Comparison of ENCODE assay signal across 8 mouse cellular contexts in the genomic region with DNA sequence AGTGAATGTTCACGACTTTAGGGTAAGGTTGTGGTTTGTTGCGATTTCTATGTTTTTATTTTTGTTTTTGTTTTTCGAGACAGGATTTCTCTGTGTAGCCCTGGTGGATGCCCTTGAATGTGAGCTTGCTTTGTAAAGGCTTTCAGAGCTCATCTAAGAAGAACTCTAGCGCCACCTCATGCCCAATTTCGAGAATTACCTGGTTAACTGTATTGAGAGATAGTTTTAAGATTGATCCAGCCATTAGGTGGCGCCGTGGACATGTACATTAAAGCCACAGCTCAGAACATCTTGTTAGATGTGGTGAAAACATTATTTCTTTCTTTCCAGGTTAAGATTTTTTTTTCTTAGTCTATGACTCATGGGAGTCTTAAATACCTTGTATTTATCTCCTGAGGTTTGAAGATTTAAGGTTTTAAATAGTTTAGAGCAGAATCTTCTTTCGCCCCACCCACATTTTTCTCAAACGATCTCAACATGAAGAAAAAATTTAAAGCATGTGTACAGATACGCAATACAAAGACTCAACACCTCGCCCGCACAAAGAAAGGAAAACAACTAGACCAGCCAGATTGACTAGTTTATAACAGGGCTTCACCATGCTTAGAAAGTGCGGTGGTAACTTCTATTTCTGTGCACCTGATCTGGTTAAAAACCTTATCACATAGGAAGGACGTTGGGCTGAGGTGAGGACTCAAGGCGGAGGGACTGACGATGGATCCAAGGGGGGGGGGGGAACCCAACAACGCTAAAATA. TPM values are rescaled to one million over a fixed set of nuclear protein-coding genes. Genes with fewer than 3 reads are reported as not detected.
DNase-seq lines count a peak whose midpoint lies in the region; ATAC-seq lines count a peak whose summit lies in the region.

No protein-coding gene starts in this region.

- peak; percentile 94 for DNase-seq in ES-CJ7 (ENCODE audit: low read depth, low spot score)
- peak; percentile 86 for DNase-seq in cerebellum, adult 11 months
- DNase-seq in heart, postnatal 14 days = peak; percentile 89 to 94
- DNase-seq in large intestine, adult 2 months (ENCODE audit: low read depth, low spot score) = peak; percentile 95
- peak; percentile 60 to 79 for DNase-seq in thymus, adult 18-20 months

- no peaks in the 10 kb centered on the region for H3K9me3 ChIP-seq in forebrain, embryonic 15.5 days
- no peaks in the 10 kb centered on the region for H3K9me3 ChIP-seq in liver, embryonic 16.5 days (replicated peaks; ENCODE audit: control insufficient read depth, low read length)
- no peaks in the 10 kb centered on the region for H3K9me3 ChIP-seq in neural tube, embryonic 14.5 days (ENCODE audit: control insufficient read depth, low read length)

- H3K4me1 ChIP-seq in forebrain, embryonic 15.5 days = peaks cover 4% of the 10 kb centered on the region; the same call in 1 of the 2 replicates
- peaks cover 5% of the 10 kb centered on the region; the same call in 1 of the 2 replicates for H3K4me1 ChIP-seq in liver, embryonic 16.5 days (ENCODE audit: control insufficient read depth, low read depth, low read length)
- H3K4me1 ChIP-seq in neural tube, embryonic 14.5 days (ENCODE audit: control insufficient read depth, insufficient read depth, low read length) = no peaks in the 10 kb centered on the region

- peak; percentile 88 for ATAC-seq in forebrain, embryonic 15.5 days (replicated peaks)
- ATAC-seq in liver, embryonic 16.5 days (ENCODE audit: low read depth) = peak; percentile 66
- ATAC-seq in neural tube, embryonic 14.5 days (ENCODE audit: low read depth) = peak; percentile 91

- no peak overlapping the region for H3K4me2 ChIP-seq in forebrain, embryonic 15.5 days (replicated peaks)
- H3K4me2 ChIP-seq in liver, embryonic 16.5 days (ENCODE audit: low read depth, low read length) = no peak overlapping the region
- no peak overlapping the region for H3K4me2 ChIP-seq in neural tube, embryonic 14.5 days (ENCODE audit: low read depth, low read length)

- H3K9ac ChIP-seq in forebrain, embryonic 15.5 days (replicated peaks) = no peak overlapping the region
- H3K9ac ChIP-seq in liver, embryonic 16.5 days (ENCODE audit: low read depth, low read length) = no peak overlapping the region
- H3K9ac ChIP-seq in neural tube, embryonic 14.5 days (replicated peaks; ENCODE audit: low read depth, low read length) = no peak overlapping the region

- H3K27me3 ChIP-seq in forebrain, embryonic 15.5 days = no peaks in the 10 kb centered on the region
- no peaks in the 10 kb centered on the region for H3K27me3 ChIP-seq in liver, embryonic 16.5 days (ENCODE audit: control insufficient read depth, insufficient read depth, low read depth, low read length)
- H3K27me3 ChIP-seq in neural tube, embryonic 14.5 days (ENCODE audit: control insufficient read depth, insufficient read depth, low read length) = no peaks in the 10 kb centered on the region

- H3K4me3 ChIP-seq in forebrain, embryonic 15.5 days = no peak overlapping the region
- H3K4me3 ChIP-seq in liver, embryonic 16.5 days (ENCODE audit: low read depth, low read length) = no peak overlapping the region
- no peak overlapping the region for H3K4me3 ChIP-seq in neural tube, embryonic 14.5 days (ENCODE audit: low read depth, low read length)

- no peak overlapping the region for H3K27ac ChIP-seq in forebrain, embryonic 15.5 days (replicated peaks)
- H3K27ac ChIP-seq in liver, embryonic 16.5 days (ENCODE audit: low read length) = no peak overlapping the region
- H3K27ac ChIP-seq in neural tube, embryonic 14.5 days (ENCODE audit: low read depth, low read length) = no peak overlapping the region

- no peaks in the 10 kb centered on the region for H3K36me3 ChIP-seq in forebrain, embryonic 15.5 days
- no peaks in the 10 kb centered on the region for H3K36me3 ChIP-seq in liver, embryonic 16.5 days (ENCODE audit: control insufficient read depth, insufficient read depth)
- H3K36me3 ChIP-seq in neural tube, embryonic 14.5 days (ENCODE audit: control insufficient read depth, insufficient read depth, low read length) = no peaks in the 10 kb centered on the region

- WGBS in forebrain, embryonic 15.5 days = 35% methylated on average over 17 of the region's 17 CpGs
- WGBS in large intestine, adult 2 months = 20% methylated on average over 17 of the region's 17 CpGs
- WGBS in liver, embryonic 16.5 days (ENCODE audit: insufficient replicate concordance) = 17% methylated on average over 17 of the region's 17 CpGs
- 40% methylated on average over 17 of the region's 17 CpGs for WGBS in neural tube, embryonic 14.5 days

- intact Hi-C loops in heart, postnatal 14 days (cut with DNase I) = loop anchor here (2.0 to 5.0 kb wide), 3 partner anchors 149 to 451 kb away; a partner anchor contains a TSS

RNA-seq across cellular contexts. Expression of a gene that starts 40.1 kb away (rescaled TPM):
- polyA plus RNA-seq in forebrain, embryonic 15.5 days (2015; fragmentation: Nextera tagmentation; extraction: Ambion mirVana) = 5.9 and 7.1 TPM in 2 replicates
- 10 to 100 TPM; 44.1 to 45.4 TPM for total RNA-seq in heart, postnatal 14 days (2021)
- polyA plus RNA-seq in large intestine, adult 2 months (2012; rRNA removed) = 69.9 and 72.9 TPM in 2 replicates
- 9.6 and 10.7 TPM in 2 replicates for polyA plus RNA-seq in liver, embryonic 16.5 days (2015; fragmentation: Nextera tagmentation; extraction: Ambion mirVana)
- polyA plus RNA-seq in neural tube, embryonic 14.5 days (2014; fragmentation: Nextera tagmentation; extraction: Ambion mirVana) = 8.5 and 9.6 TPM in 2 replicates
